Mouse (Mus musculus): ENCODE measurements around the gene Pex10. TPM values are rescaled to one million over a fixed set of nuclear protein-coding genes. Genes with fewer than 3 reads are reported as not detected.

Pex10 gene
- polyA plus RNA-seq, 1 experiment, result 15.4 TPM

GRCm38 (mm10) chr4:155034787-155035186 is 32.0 kb upstream of the Pex10 start:
- no peak overlapping the region for H3K9ac ChIP-seq (ENCODE audit: low read depth, poor library complexity, severe bottlenecking)
- H3K36me3 ChIP-seq (ENCODE audit: control insufficient read depth, insufficient read depth, low read length, poor library complexity, severe bottlenecking), result no peaks in the 10 kb centered on the region
- H3K4me1 ChIP-seq (ENCODE audit: control insufficient read depth, insufficient read depth, low read length), result no peaks in the 10 kb centered on the region
- H3K27me3 ChIP-seq (ENCODE audit: control insufficient read depth, insufficient read depth, low read length, poor library complexity, severe bottlenecking), result no peaks in the 10 kb centered on the region
- no peaks in the 10 kb centered on the region for H3K9me3 ChIP-seq (replicated peaks; ENCODE audit: control insufficient read depth, insufficient read depth, low read length, poor library complexity, severe bottlenecking)
- no peak overlapping the region for H3K4me3 ChIP-seq (ENCODE audit: low read depth, low read length)
- no peak overlapping the region for H3K27ac ChIP-seq (ENCODE audit: insufficient read depth, low read length)
- TF ChIP-seq POLR2A (IDR thresholded peaks at IDR 0.05; ENCODE audit: insufficient read depth, low read length), result no peak
- no peak for TF ChIP-seq EP300 (IDR thresholded peaks at IDR 0.05; ENCODE audit: insufficient read depth, low read depth, low read length)
- no peak for TF ChIP-seq CTCF (IDR thresholded peaks at IDR 0.05; ENCODE audit: low read depth, low read length)

GRCm38 (mm10) chr4:155040197-155040596 is 26.6 kb upstream of the Pex10 start:
- Histone ChIP-seq H3K4me3 (ENCODE audit: low read depth, low read length) (no peak overlapping the region), H3K4me1 (ENCODE audit: control insufficient read depth, insufficient read depth, low read length) (no peaks in the 10 kb centered on the region), H3K27me3 (ENCODE audit: control insufficient read depth, insufficient read depth, low read length, poor library complexity, severe bottlenecking) (peaks cover 3% of the 10 kb centered on the region; the same call in 1 of the 2 replicates), H3K9ac (ENCODE audit: low read depth, poor library complexity, severe bottlenecking) (no peak overlapping the region), H3K9me3 (replicated peaks; ENCODE audit: control insufficient read depth, insufficient read depth, low read length, poor library complexity, severe bottlenecking) (no peaks in the 10 kb centered on the region), H3K27ac (ENCODE audit: insufficient read depth, low read length) (no peak overlapping the region), H3K36me3 (ENCODE audit: control insufficient read depth, insufficient read depth, low read length, poor library complexity, severe bottlenecking) (no peaks in the 10 kb centered on the region)
- TF ChIP-seq POLR2A (IDR thresholded peaks at IDR 0.05; ENCODE audit: insufficient read depth, low read length), result no peak
- TF ChIP-seq EP300 (IDR thresholded peaks at IDR 0.05; ENCODE audit: insufficient read depth, low read depth, low read length), result no peak
- TF ChIP-seq CTCF (IDR thresholded peaks at IDR 0.05; ENCODE audit: low read depth, low read length), result no peak

- H3K27ac ChIP-seq (ENCODE audit: insufficient read depth, low read length), result no peak overlapping the region
- peaks cover 3% of the 10 kb centered on the region; the same call in 1 of the 2 replicates for H3K27me3 ChIP-seq (ENCODE audit: control insufficient read depth, insufficient read depth, low read length, poor library complexity, severe bottlenecking)
These were observed 26.1 kb upstream of the Pex10 start for GRCm38 (mm10) chr4:155040696-155041095.

GRCm38 (mm10) chr4:155042606-155043288 is 24.1 kb upstream of the Pex10 start:
- Histone ChIP-seq H3K9ac (ENCODE audit: low read depth, poor library complexity, severe bottlenecking) (no peak overlapping the region), H3K27ac (ENCODE audit: insufficient read depth, low read length) (no peak overlapping the region), H3K4me1 (ENCODE audit: control insufficient read depth, insufficient read depth, low read length) (no peaks in the 10 kb centered on the region), H3K4me3 (ENCODE audit: low read depth, low read length) (peak overlapping the region; percentile 54), H3K9me3 (replicated peaks; ENCODE audit: control insufficient read depth, insufficient read depth, low read length, poor library complexity, severe bottlenecking) (no peaks in the 10 kb centered on the region), H3K36me3 (ENCODE audit: control insufficient read depth, insufficient read depth, low read length, poor library complexity, severe bottlenecking) (no peaks in the 10 kb centered on the region), H3K27me3 (ENCODE audit: control insufficient read depth, insufficient read depth, low read length, poor library complexity, severe bottlenecking) (peaks cover 3% of the 10 kb centered on the region; the same call in 1 of the 2 replicates)
- no peak for TF ChIP-seq CTCF (IDR thresholded peaks at IDR 0.05; ENCODE audit: low read depth, low read length)
- no peak for TF ChIP-seq EP300 (IDR thresholded peaks at IDR 0.05; ENCODE audit: insufficient read depth, low read depth, low read length)
- no peak for TF ChIP-seq POLR2A (IDR thresholded peaks at IDR 0.05; ENCODE audit: insufficient read depth, low read length)

More at GRCm38 (mm10) chr4:155040696-155041095, 26.1 kb upstream of the Pex10 start:
- Histone ChIP-seq H3K9me3 (replicated peaks; ENCODE audit: control insufficient read depth, insufficient read depth, low read length, poor library complexity, severe bottlenecking) (no peaks in the 10 kb centered on the region), H3K36me3 (ENCODE audit: control insufficient read depth, insufficient read depth, low read length, poor library complexity, severe bottlenecking) (no peaks in the 10 kb centered on the region), H3K4me1 (ENCODE audit: control insufficient read depth, insufficient read depth, low read length) (no peaks in the 10 kb centered on the region), H3K9ac (ENCODE audit: low read depth, poor library complexity, severe bottlenecking) (no peak overlapping the region), H3K4me3 (ENCODE audit: low read depth, low read length) (no peak overlapping the region)
- TF ChIP-seq EP300 (IDR thresholded peaks at IDR 0.05; ENCODE audit: insufficient read depth, low read depth, low read length), result no peak
- TF ChIP-seq POLR2A (IDR thresholded peaks at IDR 0.05; ENCODE audit: insufficient read depth, low read length), result no peak
- no peak for TF ChIP-seq CTCF (IDR thresholded peaks at IDR 0.05; ENCODE audit: low read depth, low read length)

- TF ChIP-seq EP300 (IDR thresholded peaks at IDR 0.05; ENCODE audit: insufficient read depth, low read depth, low read length), result no peak
- no peak for TF ChIP-seq CTCF (IDR thresholded peaks at IDR 0.05; ENCODE audit: low read depth, low read length)
- TF ChIP-seq POLR2A (IDR thresholded peaks at IDR 0.05; ENCODE audit: insufficient read depth, low read length), result no peak
- Histone ChIP-seq H3K27me3 (ENCODE audit: control insufficient read depth, insufficient read depth, low read length, poor library complexity, severe bottlenecking) (peaks cover 3% of the 10 kb centered on the region; the same call in 1 of the 2 replicates), H3K27ac (ENCODE audit: insufficient read depth, low read length) (no peak overlapping the region), H3K9ac (ENCODE audit: low read depth, poor library complexity, severe bottlenecking) (no peak overlapping the region), H3K36me3 (ENCODE audit: control insufficient read depth, insufficient read depth, low read length, poor library complexity, severe bottlenecking) (no peaks in the 10 kb centered on the region), H3K4me3 (ENCODE audit: low read depth, low read length) (peak overlapping the region; percentile 54; the same call in 1 of the 2 replicates), H3K4me1 (ENCODE audit: control insufficient read depth, insufficient read depth, low read length) (no peaks in the 10 kb centered on the region), H3K9me3 (replicated peaks; ENCODE audit: control insufficient read depth, insufficient read depth, low read length, poor library complexity, severe bottlenecking) (no peaks in the 10 kb centered on the region)
These were observed 23.6 kb upstream of the Pex10 start for GRCm38 (mm10) chr4:155043289-155043625.

GRCm38 (mm10) chr4:155046636-155047035 is 20.2 kb upstream of the Pex10 start:
- Histone ChIP-seq H3K9me3 (replicated peaks; ENCODE audit: control insufficient read depth, insufficient read depth, low read length, poor library complexity, severe bottlenecking) (no peaks in the 10 kb centered on the region), H3K9ac (ENCODE audit: low read depth, poor library complexity, severe bottlenecking) (no peak overlapping the region), H3K27me3 (ENCODE audit: control insufficient read depth, insufficient read depth, low read length, poor library complexity, severe bottlenecking) (peaks cover 3% of the 10 kb centered on the region; the same call in 1 of the 2 replicates), H3K36me3 (ENCODE audit: control insufficient read depth, insufficient read depth, low read length, poor library complexity, severe bottlenecking) (no peaks in the 10 kb centered on the region), H3K4me3 (ENCODE audit: low read depth, low read length) (no peak overlapping the region), H3K4me1 (ENCODE audit: control insufficient read depth, insufficient read depth, low read length) (no peaks in the 10 kb centered on the region), H3K27ac (ENCODE audit: insufficient read depth, low read length) (no peak overlapping the region)
- TF ChIP-seq EP300 (IDR thresholded peaks at IDR 0.05; ENCODE audit: insufficient read depth, low read depth, low read length) (no peak), CTCF (IDR thresholded peaks at IDR 0.05; ENCODE audit: low read depth, low read length) (no peak), POLR2A (IDR thresholded peaks at IDR 0.05; ENCODE audit: insufficient read depth, low read length) (no peak)
